Mouse (Mus musculus) E14TG2a.4 (cell line): Measurements from ENCODE around the gene Hcn2.

Experiments used
- CTCF ChIP-seq: conservative IDR thresholded peaks from 2 replicates; pipeline ENCODE4 v1.5.1; 2014; ENCODE audit warnings: low read length
- NANOG ChIP-seq: IDR thresholded peaks from 2 replicates; pipeline ENCODE4 v1.6.1; 2014; ENCODE audit warnings: borderline replicate concordance, low read length, mixed read lengths
- POU5F1 ChIP-seq: IDR thresholded peaks from 2 replicates; pipeline ENCODE4 v1.6.1; 2014; ENCODE audit warnings: low read length, borderline replicate concordance

DNA sequence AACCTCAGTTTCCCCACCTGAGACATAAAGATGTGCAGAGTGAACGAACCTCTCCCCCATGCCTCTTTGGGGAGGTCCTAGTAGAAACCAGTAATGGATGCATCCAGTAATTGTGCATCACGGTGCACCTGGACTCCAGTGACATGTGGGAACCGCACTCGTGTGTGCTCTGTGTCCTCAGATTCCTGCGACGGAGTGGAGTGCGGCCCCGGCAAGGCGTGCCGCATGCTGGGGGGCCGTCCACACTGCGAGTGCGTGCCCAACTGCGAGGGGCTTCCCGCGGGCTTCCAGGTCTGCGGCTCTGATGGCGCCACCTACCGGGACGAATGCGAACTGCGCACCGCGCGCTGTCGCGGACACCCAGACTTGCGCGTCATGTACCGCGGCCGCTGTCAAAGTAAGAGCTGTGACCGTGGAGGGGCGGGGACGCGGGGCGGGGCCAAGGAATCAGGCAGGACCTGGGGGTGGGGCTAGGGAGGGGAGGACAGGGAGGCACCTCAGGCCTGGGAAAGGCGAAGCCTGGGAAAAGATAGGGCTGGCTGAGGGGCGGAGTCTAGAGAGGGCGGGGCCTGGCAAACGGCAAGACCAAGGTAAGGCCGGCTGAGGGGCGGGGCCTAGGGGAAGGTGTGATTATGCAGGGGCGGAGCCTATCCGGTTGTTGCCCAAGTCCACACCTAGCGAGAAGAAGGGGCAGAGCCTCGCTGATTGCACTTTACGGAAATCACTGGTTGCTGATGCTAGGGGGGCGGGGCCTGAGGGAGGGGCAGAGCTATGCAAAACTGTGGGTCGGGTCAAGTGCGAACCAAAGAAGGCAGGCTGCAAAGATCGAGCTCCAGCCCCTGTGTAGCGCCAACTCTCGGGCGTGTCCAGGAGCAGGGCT, 63.6 kb downstream of the Hcn2 start:
- peak; percentile 49 for TF ChIP-seq CTCF
- TF ChIP-seq POU5F1 = no peak
- TF ChIP-seq NANOG = no peak
